Mouse (Mus musculus): ENCODE results near the gene Mup6. TPM values are rescaled to one million over a fixed set of nuclear protein-coding genes. Genes with fewer than 3 reads are reported as not detected.

Mup6 gene
- not detected in 2 replicates for polyA plus RNA-seq (2014; fragmentation: Nextera tagmentation; extraction: Ambion mirVana)

DNA sequence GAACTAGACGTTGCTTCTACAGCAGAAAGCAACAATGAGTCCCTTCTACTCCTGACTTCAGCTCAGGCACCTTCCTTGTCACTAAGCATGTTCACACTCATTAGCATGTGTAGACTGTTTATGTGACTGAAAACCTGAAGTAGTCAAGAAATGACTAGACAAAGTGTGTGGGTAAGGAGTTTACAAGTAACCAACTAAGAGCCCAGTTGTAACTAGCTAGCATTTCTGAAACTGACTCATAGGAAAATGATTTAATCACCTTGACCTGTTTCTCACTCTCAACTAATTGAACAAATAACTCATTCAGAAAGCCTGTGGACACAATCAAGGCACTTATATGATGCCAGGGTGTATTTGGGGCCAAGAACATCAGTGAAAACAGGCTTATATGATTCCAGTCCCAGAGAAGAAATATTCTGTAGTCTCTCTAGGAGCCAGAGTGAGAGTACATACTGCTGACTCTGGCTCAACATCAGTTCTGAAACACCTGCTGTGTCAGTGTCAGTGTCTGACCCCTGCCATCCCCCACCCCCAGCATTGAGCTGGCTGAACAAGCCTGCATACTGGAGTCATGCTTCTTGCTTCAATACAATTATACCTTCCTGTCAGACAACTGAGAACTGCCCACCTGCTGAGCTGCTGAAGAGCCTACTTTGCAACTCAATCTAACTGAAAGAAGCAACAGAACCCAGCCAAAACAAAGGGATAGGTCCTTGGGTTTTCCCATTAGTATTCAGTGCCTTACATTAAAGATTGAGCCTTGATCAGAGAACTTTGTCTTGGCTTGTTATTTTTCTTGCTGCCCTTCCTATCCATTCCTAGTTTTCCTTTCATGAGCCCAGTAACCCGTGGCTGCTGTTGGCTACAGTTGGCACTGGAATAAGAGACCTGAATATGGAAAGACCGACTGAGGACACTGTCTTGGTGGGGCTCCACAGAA lies at the start of gene Mup6:
Mup6 (plus strand) TSS at position 890 of the 940 bp plus-strand sequence.
- H3K9ac ChIP-seq (ENCODE audit: low read depth, low read length): no peak within 1 kb of the TSS
- no peaks in the 10 kb centered on the region for H3K9me3 ChIP-seq (ENCODE audit: control insufficient read depth, low read length)
- H3K27me3 ChIP-seq (replicated peaks; ENCODE audit: control insufficient read depth, insufficient read depth, low read length): no peaks in the 10 kb centered on the region
- H3K27ac ChIP-seq (replicated peaks; ENCODE audit: low read depth, low read length): no peak within 1 kb of the TSS
- no peak for DNase-seq (ENCODE audit: low spot score)
- no peak within 1 kb of the TSS for H3K4me2 ChIP-seq (ENCODE audit: low read depth, low read length)
- H3K36me3 ChIP-seq (ENCODE audit: control insufficient read depth, insufficient read depth, low read length): no peaks in the 10 kb centered on the region
- ATAC-seq (ENCODE audit: low read depth): no peak
- no peak within 1 kb of the TSS for H3K4me3 ChIP-seq (ENCODE audit: low read depth, low read length)
- 39% methylated on average over 3 of the region's 3 CpGs for WGBS
- no peaks in the 10 kb centered on the region for H3K4me1 ChIP-seq (ENCODE audit: control insufficient read depth, insufficient read depth, low read length)

DNA sequence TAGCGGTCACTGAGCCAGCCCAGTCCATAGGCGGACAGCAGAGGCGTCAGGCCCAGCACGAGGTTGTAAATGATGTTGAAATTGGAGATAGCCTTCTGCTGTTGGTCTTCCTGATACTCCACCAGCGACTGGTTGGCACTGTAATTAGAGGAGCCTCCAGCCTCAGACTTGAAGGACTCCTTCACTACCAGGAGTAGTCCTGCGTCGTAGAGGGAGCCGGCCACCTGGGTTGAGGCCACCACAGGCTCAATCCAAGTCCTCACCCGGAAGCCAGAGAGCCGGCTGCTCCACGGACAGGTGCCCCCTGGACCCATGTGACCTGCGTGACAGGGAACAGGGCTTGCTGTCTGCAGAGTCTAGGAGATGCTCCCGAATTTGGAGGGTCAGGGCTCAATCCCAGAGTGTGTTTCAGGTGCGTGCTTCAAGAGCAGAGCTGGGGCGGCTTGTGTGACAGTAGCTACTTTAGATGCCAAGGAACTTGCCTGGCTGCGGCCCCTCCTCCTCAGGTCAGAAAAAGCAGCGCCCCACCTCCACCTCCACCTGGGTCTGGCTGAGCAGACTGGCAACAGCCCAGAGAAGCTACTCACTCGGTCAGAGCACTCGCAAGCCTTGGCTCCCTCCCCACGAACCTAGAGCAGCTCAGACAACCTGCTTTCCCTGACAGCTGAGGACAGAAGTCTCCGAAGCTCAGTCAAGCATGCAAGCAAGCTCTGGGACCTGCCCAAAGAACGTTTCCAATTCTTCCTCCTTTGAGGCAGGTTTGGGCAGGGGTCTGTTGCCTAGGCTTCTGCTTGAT lies 49.3 kb upstream of the Mup6 start, which contains the start of gene Slc46a2:
Slc46a2 (minus strand) TSS at position 449 of the 796 bp plus-strand sequence.
- H3K36me3 ChIP-seq (ENCODE audit: control insufficient read depth, insufficient read depth, low read length): no peaks in the 10 kb centered on the region
- DNase-seq (ENCODE audit: low spot score): peak; percentile 36
- no peak within 1 kb of the TSS for H3K9ac ChIP-seq (ENCODE audit: low read depth, low read length)
- peaks cover 13% of the 10 kb centered on the region for H3K27me3 ChIP-seq (replicated peaks; ENCODE audit: control insufficient read depth, insufficient read depth, low read length)
- 15% methylated on average over 22 of the region's 22 CpGs for WGBS
- no peak within 1 kb of the TSS for H3K4me3 ChIP-seq (ENCODE audit: low read depth, low read length)
- no peaks in the 10 kb centered on the region; the same call in 1 of the 2 replicates for H3K4me1 ChIP-seq (ENCODE audit: control insufficient read depth, insufficient read depth, low read length)
- 0 out of 2 replicates have a peak within 1 kb of the TSS, but pooled peaks have one; percentile 4 for H3K4me2 ChIP-seq (ENCODE audit: low read depth, low read length)
- H3K9me3 ChIP-seq (ENCODE audit: control insufficient read depth, low read length): no peaks in the 10 kb centered on the region
- no peak within 1 kb of the TSS for H3K27ac ChIP-seq (replicated peaks; ENCODE audit: low read depth, low read length)
- ATAC-seq (ENCODE audit: low read depth): peak; percentile 70; the same call in 1 of the 2 replicates

DNA sequence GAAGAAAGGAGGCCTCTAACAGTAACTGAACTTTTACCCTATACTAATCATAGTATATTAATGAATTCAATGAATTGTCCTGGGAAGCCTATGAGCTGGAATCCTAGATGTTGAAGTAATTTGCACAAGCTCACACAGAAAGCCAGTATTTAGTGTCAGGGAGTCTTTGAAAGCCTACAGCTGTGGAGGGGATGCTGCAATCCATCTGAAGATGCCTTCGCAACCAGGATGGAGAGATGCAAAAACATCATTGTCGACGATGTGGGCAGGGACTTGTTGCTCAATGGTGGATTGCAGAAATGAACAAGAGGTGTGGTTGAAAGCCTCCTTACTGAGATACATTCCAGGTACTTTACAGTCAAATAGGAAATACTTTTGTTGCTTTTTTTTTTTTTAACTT lies 46.1 kb upstream of the Mup6 start:
- WGBS: 87% methylated on average over 3 of the region's 3 CpGs
- DNase-seq (ENCODE audit: low spot score) (no peak), ATAC-seq (ENCODE audit: low read depth) (no peak)
- H3K9ac ChIP-seq (ENCODE audit: low read depth, low read length): no peak overlapping the region
- no peak overlapping the region for H3K4me3 ChIP-seq (ENCODE audit: low read depth, low read length)
- H3K36me3 ChIP-seq (ENCODE audit: control insufficient read depth, insufficient read depth, low read length): no peaks in the 10 kb centered on the region
- H3K9me3 ChIP-seq (ENCODE audit: control insufficient read depth, low read length): no peaks in the 10 kb centered on the region
- H3K27me3 ChIP-seq (replicated peaks; ENCODE audit: control insufficient read depth, insufficient read depth, low read length): peaks cover 13% of the 10 kb centered on the region
- H3K4me1 ChIP-seq (ENCODE audit: control insufficient read depth, insufficient read depth, low read length): no peaks in the 10 kb centered on the region; the same call in 1 of the 2 replicates
- H3K4me2 ChIP-seq (ENCODE audit: low read depth, low read length): no peak overlapping the region
- H3K27ac ChIP-seq (replicated peaks; ENCODE audit: low read depth, low read length): no peak overlapping the region

DNA sequence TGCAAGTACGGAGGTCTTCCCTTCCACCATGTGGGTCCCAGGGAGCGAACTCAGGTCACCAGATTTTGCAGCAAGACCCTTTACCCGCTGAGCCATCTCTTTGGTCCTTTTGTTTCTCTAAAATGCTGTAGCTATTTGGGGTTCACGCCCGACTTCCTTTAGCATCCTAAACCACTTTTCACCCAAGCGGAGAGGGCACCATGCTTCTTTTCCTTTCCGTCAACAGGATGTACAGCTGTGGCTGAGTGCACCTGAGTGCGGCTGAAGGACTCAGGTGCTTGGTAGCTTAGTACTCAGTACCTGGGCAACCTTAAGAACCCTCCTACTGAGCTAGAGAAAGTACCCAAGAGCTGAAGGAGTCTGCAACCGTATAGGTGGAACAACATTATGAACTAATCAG lies 39.0 kb upstream of the Mup6 start:
- Histone ChIP-seq H3K27me3 (replicated peaks; ENCODE audit: control insufficient read depth, insufficient read depth, low read length) (no peaks in the 10 kb centered on the region), H3K4me3 (ENCODE audit: low read depth, low read length) (no peak overlapping the region), H3K36me3 (ENCODE audit: control insufficient read depth, insufficient read depth, low read length) (no peaks in the 10 kb centered on the region), H3K27ac (replicated peaks; ENCODE audit: low read depth, low read length) (no peak overlapping the region), H3K4me1 (ENCODE audit: control insufficient read depth, insufficient read depth, low read length) (no peaks in the 10 kb centered on the region), H3K9ac (ENCODE audit: low read depth, low read length) (no peak overlapping the region), H3K4me2 (ENCODE audit: low read depth, low read length) (no peak overlapping the region), H3K9me3 (ENCODE audit: control insufficient read depth, low read length) (no peaks in the 10 kb centered on the region)
- DNase-seq (ENCODE audit: low spot score) (no peak), ATAC-seq (ENCODE audit: low read depth) (no peak)
- 84% methylated on average over 9 of the region's 9 CpGs for WGBS

DNA sequence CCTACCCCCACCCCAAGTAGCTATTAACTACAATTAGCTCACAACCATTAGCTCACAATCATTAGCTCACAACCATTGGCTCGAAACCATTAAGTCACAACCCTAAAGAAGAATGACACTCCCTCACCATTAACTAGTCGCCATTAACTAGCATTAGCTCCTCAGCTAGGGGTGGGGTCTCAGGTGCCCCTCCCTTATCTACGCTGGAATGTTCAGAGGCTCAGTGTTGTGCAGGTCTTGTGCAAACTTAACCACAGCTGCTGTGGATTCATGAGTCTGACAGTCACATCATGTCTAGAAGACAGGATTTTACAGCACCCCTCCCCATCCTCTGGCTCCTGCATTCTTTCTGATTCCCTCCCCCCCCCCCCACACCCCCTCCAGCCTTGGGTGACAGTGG lies 36.4 kb upstream of the Mup6 start:
- no peaks in the 10 kb centered on the region for H3K4me1 ChIP-seq (ENCODE audit: control insufficient read depth, insufficient read depth, low read length)
- DNase-seq (ENCODE audit: low spot score) (no peak), ATAC-seq (ENCODE audit: low read depth) (no peak; the same call in 1 of the 2 replicates)
- no peak overlapping the region for H3K4me2 ChIP-seq (ENCODE audit: low read depth, low read length)
- 90% methylated on average over 3 of the region's 3 CpGs for WGBS
- H3K27ac ChIP-seq (replicated peaks; ENCODE audit: low read depth, low read length): no peak overlapping the region
- no peaks in the 10 kb centered on the region for H3K9me3 ChIP-seq (ENCODE audit: control insufficient read depth, low read length)
- no peaks in the 10 kb centered on the region for H3K27me3 ChIP-seq (replicated peaks; ENCODE audit: control insufficient read depth, insufficient read depth, low read length)
- H3K36me3 ChIP-seq (ENCODE audit: control insufficient read depth, insufficient read depth, low read length): no peaks in the 10 kb centered on the region
- H3K4me3 ChIP-seq (ENCODE audit: low read depth, low read length): no peak overlapping the region
- H3K9ac ChIP-seq (ENCODE audit: low read depth, low read length): no peak overlapping the region

DNA sequence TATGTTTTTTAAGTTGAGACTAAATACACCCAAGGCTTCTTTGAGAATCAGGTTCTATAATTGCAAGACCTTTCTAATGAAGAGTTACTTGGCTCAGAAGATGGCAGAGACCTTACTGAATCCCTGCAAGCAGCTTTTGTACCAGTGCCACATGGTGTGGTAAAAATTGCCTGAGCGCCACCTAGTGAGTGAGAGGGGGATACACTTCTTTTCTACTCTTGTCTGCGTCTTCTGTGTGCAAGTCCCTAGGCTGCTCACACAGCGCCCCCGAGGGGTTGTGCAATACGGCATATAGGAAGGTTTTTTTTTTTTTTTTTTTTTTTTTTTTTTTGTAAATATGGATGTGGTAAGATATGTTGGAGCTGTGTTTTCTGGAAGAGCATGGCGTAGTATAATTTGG lies 35.7 kb upstream of the Mup6 start:
- H3K27ac ChIP-seq (replicated peaks; ENCODE audit: low read depth, low read length): no peak overlapping the region
- H3K4me2 ChIP-seq (ENCODE audit: low read depth, low read length): no peak overlapping the region
- ATAC-seq (ENCODE audit: low read depth) (peak; percentile 79; the same call in 1 of the 2 replicates), DNase-seq (ENCODE audit: low spot score) (peak; percentile 81)
- no peaks in the 10 kb centered on the region for H3K27me3 ChIP-seq (replicated peaks; ENCODE audit: control insufficient read depth, insufficient read depth, low read length)
- H3K9ac ChIP-seq (ENCODE audit: low read depth, low read length): no peak overlapping the region
- no peaks in the 10 kb centered on the region for H3K4me1 ChIP-seq (ENCODE audit: control insufficient read depth, insufficient read depth, low read length)
- WGBS: 18% methylated on average over 6 of the region's 6 CpGs
- no peaks in the 10 kb centered on the region for H3K36me3 ChIP-seq (ENCODE audit: control insufficient read depth, insufficient read depth, low read length)
- H3K4me3 ChIP-seq (ENCODE audit: low read depth, low read length): no peak overlapping the region
- H3K9me3 ChIP-seq (ENCODE audit: control insufficient read depth, low read length): no peaks in the 10 kb centered on the region

DNA sequence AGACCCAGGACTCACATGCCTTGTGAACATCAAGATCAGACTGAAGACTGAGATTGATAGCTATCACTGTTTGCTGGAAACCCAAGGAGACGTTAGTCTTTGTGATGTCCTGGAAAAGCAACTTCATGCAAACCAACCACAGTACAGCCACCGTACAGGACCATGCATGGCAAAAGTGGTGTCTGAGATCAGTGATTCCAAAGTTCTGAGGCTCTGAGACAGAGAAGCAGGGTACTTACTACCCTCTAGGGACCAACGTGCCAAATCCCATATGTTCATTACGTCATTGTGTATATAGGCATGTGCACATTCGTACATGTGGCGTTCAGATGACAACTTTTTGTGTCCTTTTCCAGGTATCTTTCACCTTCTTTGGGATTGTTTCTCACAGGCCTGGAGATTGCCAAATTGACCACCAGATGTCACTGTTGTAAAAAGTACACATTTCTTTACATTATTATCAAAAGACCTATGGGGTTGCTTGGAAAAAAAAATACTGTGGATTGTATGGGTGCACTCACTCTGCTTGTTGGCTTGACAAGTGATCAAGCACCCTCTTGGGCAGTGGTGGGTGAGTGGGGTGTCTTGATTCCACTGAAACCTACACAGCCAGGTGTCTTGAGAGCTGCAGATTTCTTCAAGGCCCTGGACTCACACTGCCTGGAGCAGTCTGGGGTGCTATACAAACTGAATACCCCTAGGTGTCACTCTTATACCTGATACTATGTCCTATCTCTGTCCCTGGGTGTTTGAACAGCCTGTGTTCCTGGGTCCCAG lies 31.4 kb upstream of the Mup6 start:
- ATAC-seq (ENCODE audit: low read depth): peak; percentile 85
- Histone ChIP-seq H3K4me2 (ENCODE audit: low read depth, low read length) (no peak overlapping the region), H3K9ac (ENCODE audit: low read depth, low read length) (no peak overlapping the region), H3K4me3 (ENCODE audit: low read depth, low read length) (no peak overlapping the region), H3K36me3 (ENCODE audit: control insufficient read depth, insufficient read depth, low read length) (no peaks in the 10 kb centered on the region), H3K9me3 (ENCODE audit: control insufficient read depth, low read length) (no peaks in the 10 kb centered on the region), H3K27me3 (replicated peaks; ENCODE audit: control insufficient read depth, insufficient read depth, low read length) (no peaks in the 10 kb centered on the region), H3K27ac (replicated peaks; ENCODE audit: low read depth, low read length) (no peak overlapping the region), H3K4me1 (ENCODE audit: control insufficient read depth, insufficient read depth, low read length) (no peaks in the 10 kb centered on the region)
- DNase-seq (ENCODE audit: low spot score): peak; percentile 16
- 58% methylated on average over 6 of the region's 6 CpGs for WGBS

DNA sequence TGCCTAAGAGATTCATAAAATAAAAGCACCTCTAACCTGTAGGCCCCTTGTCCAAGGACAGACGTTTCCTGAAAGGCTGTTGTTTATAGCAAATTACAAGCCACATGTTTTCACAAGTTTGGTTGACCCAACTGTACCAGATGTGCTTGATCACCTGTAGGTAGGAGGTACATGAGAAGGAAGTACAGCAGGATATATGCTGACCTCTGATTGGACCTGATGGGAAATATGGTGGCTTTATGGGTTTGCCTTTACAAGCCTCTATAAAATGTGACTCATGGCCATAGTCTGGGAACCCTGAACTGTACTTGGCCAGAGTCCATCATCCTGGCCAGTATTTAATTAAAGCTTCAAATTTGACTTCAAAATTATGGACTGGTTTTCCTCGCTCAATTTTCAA lies 26.6 kb upstream of the Mup6 start:
- no peak overlapping the region for H3K4me2 ChIP-seq (ENCODE audit: low read depth, low read length)
- no peak overlapping the region for H3K4me3 ChIP-seq (ENCODE audit: low read depth, low read length)
- H3K9ac ChIP-seq (ENCODE audit: low read depth, low read length): no peak overlapping the region
- no peaks in the 10 kb centered on the region for H3K36me3 ChIP-seq (ENCODE audit: control insufficient read depth, insufficient read depth, low read length)
- WGBS: 61% methylated on average over 2 of the region's 2 CpGs
- ATAC-seq (ENCODE audit: low read depth): no peak
- no peak for DNase-seq (ENCODE audit: low spot score)
- no peaks in the 10 kb centered on the region for H3K9me3 ChIP-seq (ENCODE audit: control insufficient read depth, low read length)
- H3K27ac ChIP-seq (replicated peaks; ENCODE audit: low read depth, low read length): no peak overlapping the region
- H3K27me3 ChIP-seq (replicated peaks; ENCODE audit: control insufficient read depth, insufficient read depth, low read length): no peaks in the 10 kb centered on the region
- H3K4me1 ChIP-seq (ENCODE audit: control insufficient read depth, insufficient read depth, low read length): no peaks in the 10 kb centered on the region

Measured in embryonic facial prominence, embryonic 14.5 days (tissue).